Mouse (Mus musculus) embryonic facial prominence, embryonic 14.5 days (tissue): ENCODE results near the gene Pea15a. TPM values are rescaled to one million over a fixed set of nuclear protein-coding genes. Genes with fewer than 3 reads are reported as not detected.

Experiments
- ATAC-seq: fragments of 200-750 bp; cut with Nextera tagmentation; 2 replicates; pipeline ENCODE4 v1.8.0; 2017; ENCODE audit warnings: low read depth, moderate number of reproducible peaks, moderate TSS enrichment
- DNase-seq: peaks from one replicate; pipeline ENCODE4 v3.0.0-alpha.2; 2015; ENCODE audit warnings: low spot score
- H3K27ac ChIP-seq: fragments of 300-500 bp; sonication (generic); replicated peaks from 2 replicates; pipeline ENCODE4 v1.5.1; 2014; ENCODE audit warnings: low read depth, mild to moderate bottlenecking, low read length, moderate library complexity
- H3K27me3 ChIP-seq: fragments of 300-500 bp; sonication (generic); replicated peaks from 2 replicates; pipeline ENCODE4 v1.6.1; 2014; ENCODE audit warnings: low read length; ENCODE audit not compliant: control insufficient read depth, insufficient read depth
- H3K36me3 ChIP-seq: fragments of 300-500 bp; sonication (generic); 2 replicates; pipeline ENCODE4 v1.6.1; 2014; ENCODE audit warnings: low read length, mixed read lengths; ENCODE audit not compliant: control insufficient read depth, insufficient read depth
- H3K4me1 ChIP-seq: fragments of 300-500 bp; sonication (generic); 2 replicates; pipeline ENCODE4 v1.6.1; 2014; ENCODE audit warnings: antibody characterized with exemption, low read length; ENCODE audit not compliant: control insufficient read depth, insufficient read depth
- H3K4me2 ChIP-seq: fragments of 300-500 bp; sonication (generic); 2 replicates; pipeline ENCODE4 v1.6.1; 2014; ENCODE audit warnings: low read depth, mild to moderate bottlenecking, low read length, moderate library complexity, mixed read lengths
- H3K4me3 ChIP-seq: fragments of 300-500 bp; sonication (generic); 2 replicates; pipeline ENCODE4 v1.5.1; 2014; ENCODE audit warnings: low read depth, mild to moderate bottlenecking, low read length
- H3K9ac ChIP-seq: fragments of 300-500 bp; sonication (generic); 2 replicates; pipeline ENCODE4 v1.6.1; 2014; ENCODE audit warnings: low read depth, mild to moderate bottlenecking, low read length, moderate library complexity, mixed read lengths
- H3K9me3 ChIP-seq: fragments of 300-500 bp; sonication (generic); 2 replicates; pipeline ENCODE4 v1.6.1; 2016; ENCODE audit warnings: low read length; ENCODE audit not compliant: control insufficient read depth
- WGBS: fragments of 180-500 bp; shearing (Covaris S2); extraction: QIAGEN DNeasy Blood & Tissue Kit; methylation state at CpG from one replicate; pipeline ENCODE4 v1.1.7; 2014; 5-methylcytosine and 5-hydroxymethylcytosine counted together
- polyA plus RNA-seq: library from polyadenylated mRNA; unstranded; fragments of >200 nt; fragmentation: Nextera tagmentation; extraction: Ambion mirVana; gene quantifications from 2 replicates; pipeline ENCODE4 v1.2.1, GENCODE M21; 2014

Pea15a gene
- polyA plus RNA-seq, 1 experiment from 2014 or later: 149 TPM

GRCm38 (mm10) chr1:172212776-172213175 lies 6.2 kb upstream of the Pea15a start:
- peak overlapping the region; percentile 17; the same call in 1 of the 2 replicates for H3K27ac ChIP-seq
- WGBS: 50% methylated on average over 5 of the region's 5 CpGs
- no peak for ATAC-seq

GRCm38 (mm10) chr1:172207111-172207584 lies 544 bp upstream of the Pea15a start:
- H3K27ac ChIP-seq: peak overlapping the region; percentile 78; the same call in 1 of the 2 replicates
- peaks cover 45% of the 10 kb centered on the region for H3K4me1 ChIP-seq
- DNase-seq: peak; percentile 57
- no peaks in the 10 kb centered on the region for H3K27me3 ChIP-seq
- peak overlapping the region; percentile 63; the same call in 1 of the 2 replicates for H3K4me3 ChIP-seq
- no peaks in the 10 kb centered on the region for H3K9me3 ChIP-seq
- H3K36me3 ChIP-seq: no peaks in the 10 kb centered on the region; the same call in 1 of the 2 replicates
- H3K9ac ChIP-seq: peak overlapping the region; percentile 81; the same call in 1 of the 2 replicates
- 14% methylated on average over 7 of the region's 7 CpGs for WGBS
- H3K4me2 ChIP-seq: peak overlapping the region; percentile 76
- 0 out of 2 replicates have a peak, but pooled peaks have one; percentile 3 for ATAC-seq

More at GRCm38 (mm10) chr1:172212776-172213175, 6.2 kb upstream of the Pea15a start:
- Histone ChIP-seq H3K4me3 (no peak overlapping the region), H3K27me3 (no peaks in the 10 kb centered on the region), H3K36me3 (no peaks in the 10 kb centered on the region), H3K9ac (no peak overlapping the region), H3K9me3 (no peaks in the 10 kb centered on the region), H3K4me2 (no peak overlapping the region), H3K4me1 (peaks cover 11% of the 10 kb centered on the region; the same call in 1 of the 2 replicates)
- DNase-seq: no peak

GRCm38 (mm10) chr1:172205741-172206087 lies 890 bp downstream of the Pea15a start:
- Histone ChIP-seq H3K4me2 (peak overlapping the region; percentile 76), H3K4me1 (peaks cover 59% of the 10 kb centered on the region), H3K9ac (peak overlapping the region; percentile 81), H3K27me3 (no peaks in the 10 kb centered on the region), H3K9me3 (no peaks in the 10 kb centered on the region), H3K36me3 (peaks cover 6% of the 10 kb centered on the region; the same call in 1 of the 2 replicates), H3K27ac (peak overlapping the region; percentile 78), H3K4me3 (peak overlapping the region; percentile 63)
- DNase-seq: no peak
- WGBS: 19% methylated on average over 3 of the region's 3 CpGs
- ATAC-seq: no peak

- Histone ChIP-seq H3K4me3 (peak overlapping the region; percentile 63), H3K4me1 (peaks cover 60% of the 10 kb centered on the region), H3K27me3 (no peaks in the 10 kb centered on the region), H3K9me3 (no peaks in the 10 kb centered on the region), H3K36me3 (peaks cover 10% of the 10 kb centered on the region; the same call in 1 of the 2 replicates), H3K4me2 (peak overlapping the region; percentile 76), H3K9ac (peak overlapping the region; percentile 81), H3K27ac (peak overlapping the region; percentile 76; the same call in 1 of the 2 replicates)
- DNase-seq (peak; percentile 45), ATAC-seq (no peak)
- 34% methylated on average over 13 of the region's 15 CpGs for WGBS
These were observed 1.5 kb downstream of the Pea15a start for GRCm38 (mm10) chr1:172204814-172205740.

- H3K4me3 ChIP-seq: peak overlapping the region; percentile 2; the same call in 1 of the 2 replicates
- DNase-seq: peak; percentile 50
- H3K9me3 ChIP-seq: no peaks in the 10 kb centered on the region
- peak overlapping the region; percentile 81; the same call in 1 of the 2 replicates for H3K9ac ChIP-seq
- peaks cover 60% of the 10 kb centered on the region for H3K4me1 ChIP-seq
- H3K27ac ChIP-seq: peak overlapping the region; percentile 76
- WGBS: 19% methylated on average over 9 of the region's 9 CpGs
- ATAC-seq: no peak
- peak overlapping the region; percentile 76 for H3K4me2 ChIP-seq
- peaks cover 19% of the 10 kb centered on the region for H3K36me3 ChIP-seq
- no peaks in the 10 kb centered on the region for H3K27me3 ChIP-seq
These were observed 2.4 kb downstream of the Pea15a start for GRCm38 (mm10) chr1:172204033-172204813.

- Histone ChIP-seq H3K27me3 (no peaks in the 10 kb centered on the region), H3K27ac (peak overlapping the region; percentile 76), H3K4me1 (peaks cover 60% of the 10 kb centered on the region), H3K4me3 (no peak overlapping the region), H3K4me2 (peak overlapping the region; percentile 76), H3K36me3 (peaks cover 25% of the 10 kb centered on the region), H3K9me3 (no peaks in the 10 kb centered on the region), H3K9ac (no peak overlapping the region)
- no peak for ATAC-seq
- 7% methylated on average over 4 of the region's 4 CpGs for WGBS
- no peak for DNase-seq
These were observed 3.0 kb downstream of the Pea15a start for GRCm38 (mm10) chr1:172203566-172203965.

GRCm38 (mm10) chr1:172202894-172203522 lies 3.6 kb downstream of the Pea15a start:
- Histone ChIP-seq H3K9ac (0 out of 2 replicates have a peak overlapping the region, but pooled peaks have one; percentile 17), H3K27ac (peak overlapping the region; percentile 76), H3K4me3 (no peak overlapping the region), H3K36me3 (peaks cover 30% of the 10 kb centered on the region), H3K27me3 (no peaks in the 10 kb centered on the region), H3K4me1 (peaks cover 60% of the 10 kb centered on the region), H3K4me2 (peak overlapping the region; percentile 76; the same call in 1 of the 2 replicates), H3K9me3 (no peaks in the 10 kb centered on the region)
- WGBS: 40% methylated on average over 2 of the region's 2 CpGs
- peak; percentile 73 for DNase-seq
- ATAC-seq: peak; percentile 16; the same call in 1 of the 2 replicates
